37 mouse cellular contexts compared by ENCODE assay signal in the genomic region with DNA sequence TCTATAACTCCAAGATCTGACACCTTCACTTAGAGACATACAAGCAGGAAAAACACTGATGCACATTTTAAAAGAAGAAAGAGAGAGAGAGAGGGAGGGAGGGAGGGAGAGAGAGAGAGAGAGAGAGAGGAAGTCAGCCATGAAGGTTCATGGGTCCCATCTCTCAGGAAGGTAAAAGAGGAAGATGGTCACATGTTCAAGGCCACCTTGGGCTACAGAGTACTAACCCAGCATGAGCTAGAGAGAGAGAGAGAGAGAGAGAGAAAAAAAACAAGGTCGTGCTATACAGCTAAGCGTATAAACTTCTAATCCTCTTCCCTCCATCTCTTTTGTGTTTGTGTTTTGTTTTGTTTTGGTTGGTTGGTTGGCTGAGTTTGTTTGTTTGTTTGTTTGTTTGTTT. TPM values are rescaled to one million over a fixed set of nuclear protein-coding genes. Genes with fewer than 3 reads are reported as not detected.
"Had no signal": no experiment of that assay in that cellular context is flagged by ENCODE, and none has a peak within 500 bp of the region (broad histone marks: within the 10 kb centered on the region; RNA-seq: fewer than 3 reads in every experiment).

No protein-coding gene starts in this region.

- H3K9ac ChIP-seq: heart, embryonic 13.5 days; heart, embryonic 15.5 days; hindbrain, embryonic 12.5 days; hindbrain, embryonic 15.5 days; kidney, embryonic 15.5 days; limb, embryonic 13.5 days; limb, embryonic 15.5 days; liver, embryonic 13.5 days; liver, embryonic 15.5 days had no signal

- H3K27ac ChIP-seq: gastrocnemius, adult 2 months; heart, adult 2 months; heart, embryonic 13.5 days; heart, embryonic 15.5 days; hindbrain, embryonic 10.5 days; hindbrain, embryonic 12.5 days; hindbrain, embryonic 15.5 days; hindbrain, postnatal 0 days; kidney, embryonic 15.5 days; kidney, postnatal 0 days; limb, embryonic 13.5 days; limb, embryonic 15.5 days; liver, embryonic 13.5 days; liver, embryonic 15.5 days had no signal

- ATAC-seq: hindbrain, postnatal 0 days; intestine, embryonic 16.5 days had no signal

- H3K4me3 ChIP-seq: gastrocnemius, adult 2 months; heart, adult 2 months; heart, embryonic 13.5 days; heart, embryonic 15.5 days; hindbrain, embryonic 10.5 days; hindbrain, embryonic 12.5 days; hindbrain, embryonic 15.5 days; kidney, embryonic 15.5 days; limb, embryonic 13.5 days; limb, embryonic 15.5 days; liver, embryonic 13.5 days; liver, embryonic 15.5 days had no signal

- H3K36me3 ChIP-seq: heart, embryonic 13.5 days; heart, embryonic 15.5 days; hindbrain, embryonic 10.5 days; hindbrain, embryonic 12.5 days; hindbrain, embryonic 15.5 days; kidney, embryonic 15.5 days; limb, embryonic 13.5 days; limb, embryonic 15.5 days; liver, embryonic 13.5 days; liver, embryonic 15.5 days had no signal

- H3K9me3 ChIP-seq: heart, embryonic 13.5 days; heart, embryonic 15.5 days; hindbrain, embryonic 10.5 days; hindbrain, embryonic 12.5 days; hindbrain, embryonic 15.5 days; kidney, embryonic 15.5 days; limb, embryonic 13.5 days; limb, embryonic 15.5 days; liver, embryonic 13.5 days; liver, embryonic 15.5 days had no signal

- H3K4me2 ChIP-seq: heart, embryonic 11.5 days; heart, embryonic 13.5 days; heart, embryonic 15.5 days; hindbrain, embryonic 12.5 days; hindbrain, embryonic 15.5 days; kidney, embryonic 15.5 days; limb, embryonic 13.5 days; limb, embryonic 15.5 days; liver, embryonic 11.5 days; liver, embryonic 13.5 days; liver, embryonic 15.5 days had no signal

- H3K4me1 ChIP-seq: hindbrain, embryonic 12.5 days; hindbrain, embryonic 15.5 days; kidney, embryonic 15.5 days had no signal

- H3K27me3 ChIP-seq: heart, embryonic 13.5 days; heart, embryonic 15.5 days; hindbrain, embryonic 12.5 days; hindbrain, embryonic 15.5 days; kidney, embryonic 15.5 days; limb, embryonic 13.5 days; limb, embryonic 15.5 days; liver, embryonic 15.5 days had no signal

- DNase-seq: gastrocnemius, adult 2 months; gastrocnemius, postnatal 10 days; gastrocnemius, postnatal 25 days; heart, adult 2 months; heart, postnatal 14 days; heart, postnatal 36 days; kidney, adult 11 months; kidney, adult 2 months; kidney, adult 9 months; kidney, postnatal 14 days; kidney, postnatal 36 days; layer of hippocampus, adult 9-11 months; layer of hippocampus, postnatal 36 days; left cerebral cortex, postnatal 4 days; liver, embryonic 13.5 days had no signal

RNA-seq across cellular contexts. Expression of a gene that starts 10.7 kb away (rescaled TPM):
- total RNA-seq: gastrocnemius, adult 2 months; gastrocnemius, postnatal 10 days; gastrocnemius, postnatal 25 days; gastrocnemius, postnatal 4 days; heart, postnatal 14 days; hindbrain, postnatal 0 days; layer of hippocampus, adult 18-20 months; layer of hippocampus, adult 8-10 months; layer of hippocampus, postnatal 14 days; layer of hippocampus, postnatal 36 days; left cerebral cortex, adult 18-20 months; left cerebral cortex, adult 8-10 months; left cerebral cortex, postnatal 10 days; left cerebral cortex, postnatal 25 days; left cerebral cortex, postnatal 4 days had no signal
- polyA plus RNA-seq: heart, adult 2 months; heart, embryonic 11.5 days; heart, embryonic 13.5 days; heart, embryonic 15.5 days; hindbrain, embryonic 10.5 days; hindbrain, postnatal 0 days; kidney, adult 2 months; kidney, embryonic 15.5 days; liver, embryonic 11.5 days; liver, embryonic 13.5 days; liver, embryonic 15.5 days had no signal
